Mouse (Mus musculus): ENCODE results near the gene Mtr.

GRCm38 (mm10) chr13:12232141-12232540 is 25.8 kb downstream of the Mtr start:
- TF ChIP-seq CTCF (IDR thresholded peaks at IDR 0.05; ENCODE audit: low read depth) (no peak), EP300 (IDR thresholded peaks at IDR 0.05; ENCODE audit: low read depth) (no peak)
